ENCODE assay signal across 8 mouse cellular contexts in genomic region chr1:156615381-156616133, GRCm38 (mm10). TPM values are rescaled to one million over a fixed set of nuclear protein-coding genes. Genes with fewer than 3 reads are reported as not detected.
DNase-seq lines count a peak whose midpoint lies in the region; ATAC-seq and TF ChIP-seq lines count a peak whose summit lies in the region.

No protein-coding gene starts in this region.

- no peak for TF ChIP-seq EP300 in liver, postnatal 0 days (IDR thresholded peaks at IDR 0.05; ENCODE audit: low read depth)

- intact Hi-C loops in gastrocnemius, postnatal 36 days (cut with DNase I): no loop called here

- no peaks in the 10 kb centered on the region for H3K9me3 ChIP-seq in intestine, embryonic 14.5 days (ENCODE audit: control insufficient read depth, low read length)
- H3K9me3 ChIP-seq in liver, postnatal 0 days (ENCODE audit: low read length): no peaks in the 10 kb centered on the region

- peak; percentile 80 for ATAC-seq in intestine, embryonic 14.5 days (replicated peaks; ENCODE audit: low FRiP score, low TSS enrichment, low read depth)
- peak; percentile 96 for ATAC-seq in liver, postnatal 0 days
- peak; percentile 95 for ATAC-seq in neutrophil, adult 5-6 weeks (ENCODE audit: extremely low read depth, insufficient number of reproducible peaks, low FRiP score, poor library complexity, severe bottlenecking)

- peak; percentile 29 to 32 for DNase-seq in cerebellum, postnatal 10 days
- no peak for DNase-seq in cerebellum, adult 2 months
- DNase-seq in c-Kit-negative CD71-positive TER-119-positive erythroid progenitor cells, embryonic 14.5 days (ENCODE audit: low read depth, low spot score): peak; percentile 26
- DNase-seq in gastrocnemius, postnatal 36 days: peak; percentile 60 to 73
- peak; percentile 72 for DNase-seq in intestine, embryonic 14.5 days (ENCODE audit: low spot score)
- peak; percentile 82 for DNase-seq in liver, postnatal 0 days
- peak; percentile 80 to 82 for DNase-seq in urinary bladder, postnatal 36 days (ENCODE audit: low spot score in 2 of 2)

- WGBS in cerebellum, adult 2 months: 51% methylated on average over 13 of the region's 13 CpGs
- WGBS in intestine, embryonic 14.5 days: 14% methylated on average over 13 of the region's 13 CpGs
- WGBS in liver, postnatal 0 days (ENCODE audit: insufficient replicate concordance): 8% methylated on average over 13 of the region's 13 CpGs

- no peaks in the 10 kb centered on the region for H3K36me3 ChIP-seq in intestine, embryonic 14.5 days (ENCODE audit: control insufficient read depth, insufficient read depth, low read length)
- H3K36me3 ChIP-seq in liver, postnatal 0 days (replicated peaks; ENCODE audit: insufficient read depth, low read length): no peaks in the 10 kb centered on the region

- H3K4me3 ChIP-seq in cerebellum, adult 2 months (replicated peaks; ENCODE audit: insufficient read depth, low read depth, low read length): no peak overlapping the region
- H3K4me3 ChIP-seq in intestine, embryonic 14.5 days (ENCODE audit: low read depth, low read length): 0 out of 2 replicates have a peak overlapping the region, but pooled peaks have one; percentile 1
- H3K4me3 ChIP-seq in liver, postnatal 0 days (ENCODE audit: low read depth, low read length): peak overlapping the region; percentile 39

- peaks cover 14% of the 10 kb centered on the region; the same call in 1 of the 2 replicates for H3K4me1 ChIP-seq in cerebellum, adult 2 months (ENCODE audit: control insufficient read depth, insufficient read depth, low read length)
- H3K4me1 ChIP-seq in intestine, embryonic 14.5 days (replicated peaks; ENCODE audit: control insufficient read depth, insufficient read depth, low read length): peaks cover 26% of the 10 kb centered on the region
- peaks cover 40% of the 10 kb centered on the region for H3K4me1 ChIP-seq in liver, postnatal 0 days (ENCODE audit: insufficient read depth)

- no peaks in the 10 kb centered on the region for H3K27me3 ChIP-seq in cerebellum, adult 2 months (ENCODE audit: control insufficient read depth, insufficient read depth, low read length)
- H3K27me3 ChIP-seq in intestine, embryonic 14.5 days (replicated peaks; ENCODE audit: control insufficient read depth, insufficient read depth, low read length): no peaks in the 10 kb centered on the region
- no peaks in the 10 kb centered on the region for H3K27me3 ChIP-seq in liver, postnatal 0 days (ENCODE audit: insufficient read depth, low read length)

- peak overlapping the region; percentile 30 for H3K4me2 ChIP-seq in intestine, embryonic 14.5 days (ENCODE audit: low read length)
- peak overlapping the region; percentile 68 for H3K4me2 ChIP-seq in liver, postnatal 0 days (ENCODE audit: low read depth, low read length)

- H3K9ac ChIP-seq in intestine, embryonic 14.5 days (ENCODE audit: low read length): no peak overlapping the region
- peak overlapping the region; percentile 39 for H3K9ac ChIP-seq in liver, postnatal 0 days (replicated peaks)

- H3K27ac ChIP-seq in cerebellum, adult 2 months (ENCODE audit: insufficient read depth, low read length): no peak overlapping the region
- peak overlapping the region; percentile 47; the same call in 1 of the 2 replicates for H3K27ac ChIP-seq in intestine, embryonic 14.5 days (ENCODE audit: low read depth)
- H3K27ac ChIP-seq in liver, postnatal 0 days (ENCODE audit: low read depth): peak overlapping the region; percentile 73

- TF ChIP-seq POLR2A in cerebellum, adult 2 months (IDR thresholded peaks at IDR 0.05; ENCODE audit: borderline replicate concordance, insufficient read depth, low read length): no peak

- no peak for TF ChIP-seq CTCF in cerebellum, adult 2 months (IDR thresholded peaks at IDR 0.05; ENCODE audit: borderline replicate concordance, insufficient read depth, low read depth, low read length)
- no peak for TF ChIP-seq CTCF in liver, postnatal 0 days (IDR thresholded peaks at IDR 0.05; ENCODE audit: low read depth)

RNA-seq across cellular contexts. Expression of gene Abl2, which starts 57.0 kb away (rescaled TPM):
- 16.4 and 17.2 TPM in 2 replicates for polyA plus RNA-seq in cerebellum, adult 2 months (2012; rRNA removed)
- total RNA-seq in gastrocnemius, postnatal 36 days (2021): 10 to 100 TPM; 16.2 to 16.9 TPM
- polyA plus RNA-seq in intestine, embryonic 14.5 days (2014; fragmentation: Nextera tagmentation; extraction: Ambion mirVana): 4.7 and 5.1 TPM in 2 replicates
- polyA plus RNA-seq in liver, postnatal 0 days (2015; fragmentation: Nextera tagmentation; extraction: Ambion mirVana): 0.88 and 0.89 TPM in 2 replicates
- total RNA-seq in neutrophil, adult 5-6 weeks (2017): 25.8 and 28.6 TPM in 2 replicates

RNA-seq across cellular contexts. Expression of gene Tor3a, which starts 58.6 kb away (rescaled TPM):
- polyA plus RNA-seq in cerebellum, adult 2 months (2012; rRNA removed): 6.1 and 6.5 TPM in 2 replicates
- total RNA-seq in gastrocnemius, postnatal 36 days (2021): 1 to 10 TPM; 4.3 to 7.6 TPM
- polyA plus RNA-seq in intestine, embryonic 14.5 days (2014; fragmentation: Nextera tagmentation; extraction: Ambion mirVana): 6.3 and 6.4 TPM in 2 replicates
- polyA plus RNA-seq in liver, postnatal 0 days (2015; fragmentation: Nextera tagmentation; extraction: Ambion mirVana): 12.4 and 19.4 TPM in 2 replicates
- total RNA-seq in neutrophil, adult 5-6 weeks (2017): 24.6 and 25.2 TPM in 2 replicates

Comparison
In these comparisons a context has a peak if more than half of its experiments do, and no peak if none do; other contexts are left out.
1. DNase-seq: peak in cerebellum, postnatal 10 days (2 of 2), c-Kit-negative CD71-positive TER-119-positive erythroid progenitor cells, embryonic 14.5 days (single experiment), gastrocnemius, postnatal 36 days (2 of 2), intestine, embryonic 14.5 days (single experiment), liver, postnatal 0 days (single experiment) and urinary bladder, postnatal 36 days (2 of 2); none in cerebellum, adult 2 months (0 of 2).
2. Peak in every context shown above with its lines, with median percentiles within 50 percentile points of each other: ATAC-seq.